Mouse (Mus musculus): ENCODE data around the gene Atp2b1. TPM values are rescaled to one million over a fixed set of nuclear protein-coding genes. Genes with fewer than 3 reads are reported as not detected.

The Atp2b1 gene
- polyA plus RNA-seq, 1 experiment from 2014 or later, result 101 TPM

DNA sequence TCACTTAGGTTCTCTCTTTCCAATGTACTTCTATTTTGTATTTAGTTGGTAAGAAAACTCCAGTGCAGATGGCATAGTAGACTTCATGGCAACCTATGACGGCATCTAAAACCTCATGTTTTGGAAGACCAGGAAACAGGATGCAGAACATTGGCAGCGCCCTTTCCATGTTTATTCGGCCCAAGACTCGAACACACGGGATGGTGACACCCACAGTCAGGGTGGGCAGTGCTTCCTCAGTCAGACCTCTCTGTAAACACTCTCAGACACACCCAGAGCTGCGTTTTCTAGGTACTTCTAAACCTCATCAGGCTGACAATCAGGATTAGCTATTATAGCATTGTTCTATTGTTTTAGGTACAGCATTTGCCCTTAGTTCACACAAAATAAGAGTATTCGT lies 146.4 kb downstream of the Atp2b1 start:
- Histone ChIP-seq H3K4me1 (no peaks in the 10 kb centered on the region), H3K27me3 (replicated peaks; ENCODE audit: low read depth, poor library complexity, severe bottlenecking) (no peaks in the 10 kb centered on the region), H3K27ac (replicated peaks) (no peak overlapping the region), H3K4me3 (no peak overlapping the region), H3K9me3 (no peaks in the 10 kb centered on the region), H3K36me3 (replicated peaks) (no peaks in the 10 kb centered on the region)
- no peak for DNase-seq (ENCODE audit: low spot score)
- 88% methylated on average over 7 of the region's 7 CpGs for WGBS

DNA sequence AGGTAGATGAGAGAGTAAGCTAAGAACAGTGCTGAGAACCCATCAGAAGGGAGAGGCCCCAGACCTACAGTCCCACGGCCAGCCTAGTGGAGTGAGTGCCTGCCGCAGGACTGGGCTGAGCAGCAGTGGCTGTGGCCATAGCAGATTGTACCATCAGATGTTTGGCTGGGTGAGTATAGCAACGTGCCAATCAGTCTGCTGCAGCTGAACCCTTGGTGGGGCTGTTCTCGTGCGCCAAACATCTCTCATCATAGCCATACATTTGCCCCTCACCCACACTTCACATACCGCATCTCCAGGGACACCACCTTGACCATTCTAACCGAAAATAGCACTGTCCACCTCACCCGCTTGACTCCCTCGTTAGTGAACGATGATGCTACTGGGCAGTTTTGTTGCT lies 147.2 kb downstream of the Atp2b1 start:
- DNase-seq (ENCODE audit: low spot score), result no peak
- WGBS, result 90% methylated on average over 10 of the region's 10 CpGs

DNA sequence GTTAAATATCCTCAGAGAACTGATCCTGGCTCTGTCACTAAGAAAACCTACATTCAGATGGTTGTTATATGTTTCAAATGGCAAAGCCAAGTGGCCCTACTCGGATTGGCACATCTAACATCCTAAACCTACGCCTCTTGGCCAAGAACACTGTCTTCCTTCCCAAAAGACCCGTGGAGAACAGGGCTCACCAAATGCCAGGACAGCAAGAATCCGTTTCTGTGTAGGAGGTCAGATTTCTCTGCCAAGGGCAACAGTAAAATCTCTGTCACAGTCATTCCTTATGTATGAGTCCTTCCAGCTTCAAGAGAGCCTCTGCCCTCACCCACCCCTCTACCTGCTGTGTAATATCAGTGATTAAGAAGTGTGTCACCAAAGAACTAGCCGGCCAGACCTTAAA lies 148.3 kb downstream of the Atp2b1 start:
- WGBS, result 87% methylated on average over 5 of the region's 5 CpGs

More for the DNA sequence above, 147.2 kb downstream of the Atp2b1 start:
- Histone ChIP-seq H3K9me3 (no peaks in the 10 kb centered on the region), H3K4me1 (no peaks in the 10 kb centered on the region), H3K27ac (replicated peaks) (no peak overlapping the region), H3K36me3 (replicated peaks) (no peaks in the 10 kb centered on the region), H3K4me3 (no peak overlapping the region), H3K27me3 (replicated peaks; ENCODE audit: low read depth, poor library complexity, severe bottlenecking) (no peaks in the 10 kb centered on the region)

More for the DNA sequence above, 148.3 kb downstream of the Atp2b1 start:
- Histone ChIP-seq H3K27me3 (replicated peaks; ENCODE audit: low read depth, poor library complexity, severe bottlenecking) (no peaks in the 10 kb centered on the region), H3K4me3 (no peak overlapping the region), H3K36me3 (replicated peaks) (no peaks in the 10 kb centered on the region), H3K9me3 (no peaks in the 10 kb centered on the region), H3K27ac (replicated peaks) (no peak overlapping the region), H3K4me1 (no peaks in the 10 kb centered on the region)
- DNase-seq (ENCODE audit: low spot score), result no peak

Other genes starting within 250 kb of the Atp2b1 start
- 32.6 and 33.3 TPM in 2 replicates for gene Poc1b, start 192.6 kb downstream of the Atp2b1 start, polyA plus RNA-seq (2016; fragmentation: Nextera tagmentation; extraction: Ambion mirVana)
- gene Galnt4, start 193.8 kb downstream of the Atp2b1 start, polyA plus RNA-seq (2016; fragmentation: Nextera tagmentation; extraction: Ambion mirVana), result 4.1 and 5.4 TPM in 2 replicates
- gene Phxr2, start 211.9 kb downstream of the Atp2b1 start, polyA plus RNA-seq (2016; fragmentation: Nextera tagmentation; extraction: Ambion mirVana), result 0.13 and 0.21 TPM in 2 replicates

Measured in embryonic facial prominence, embryonic 10.5 days (tissue).